Mouse (Mus musculus) stomach, embryonic 16.5 days (tissue): ENCODE measurements at regions not wholly inside any gene's neighbourhood (a gene's known extent, or its start where the extent isn't known, plus 50 kb on each side); places are given as distances from the start of the nearest gene placed in this dataset.
A peak's percentile ranks its signal among the peaks of the same experiment; 100 is the strongest.

ENCODE experiments used
- ATAC-seq: fragments of 200-750 bp; cut with Nextera tagmentation; 2 replicates; pipeline ENCODE4 v1.8.0; 2017; ENCODE audit warnings: moderate number of reproducible peaks, moderate TSS enrichment; ENCODE audit not compliant: insufficient read depth, low FRiP score
- H3K27ac ChIP-seq: fragments of 300-500 bp; sonication (generic); 2 replicates; pipeline ENCODE4 v1.5.1; 2014; ENCODE audit warnings: low read length
- H3K27me3 ChIP-seq: fragments of 300-500 bp; sonication (generic); 2 replicates; pipeline ENCODE4 v1.6.1; 2014; ENCODE audit warnings: low read length, control low read depth, mixed read lengths; ENCODE audit not compliant: control insufficient read depth, insufficient read depth
- H3K36me3 ChIP-seq: fragments of 300-500 bp; sonication (generic); 2 replicates; pipeline ENCODE4 v1.6.1; 2014; ENCODE audit warnings: low read length; ENCODE audit not compliant: control insufficient read depth, insufficient read depth
- H3K4me1 ChIP-seq: fragments of 300-500 bp; sonication (generic); 2 replicates; pipeline ENCODE4 v1.6.1; 2014; ENCODE audit warnings: low read length, control low read depth, mixed read lengths; ENCODE audit not compliant: control insufficient read depth, insufficient read depth
- H3K4me2 ChIP-seq: fragments of 300-500 bp; sonication (generic); 2 replicates; pipeline ENCODE4 v1.6.1; 2014; ENCODE audit warnings: low read depth, low read length, mixed read lengths
- H3K4me3 ChIP-seq: fragments of 300-500 bp; sonication (generic); replicated peaks from 2 replicates; pipeline ENCODE4 v1.5.1; 2014; ENCODE audit warnings: mild to moderate bottlenecking, low read length
- H3K9ac ChIP-seq: fragments of 300-500 bp; sonication (generic); 2 replicates; pipeline ENCODE4 v1.6.1; 2014; ENCODE audit warnings: low read length
- H3K9me3 ChIP-seq: fragments of 300-500 bp; sonication (generic); replicated peaks from 2 replicates; pipeline ENCODE4 v1.6.1; 2016; ENCODE audit warnings: low read length, control low read depth; ENCODE audit not compliant: control insufficient read depth
- WGBS: fragments of 180-500 bp; shearing (Covaris S2); extraction: QIAGEN DNeasy Blood & Tissue Kit; methylation state at CpG from one replicate; pipeline ENCODE4 v1.1.7; 2014; 5-methylcytosine and 5-hydroxymethylcytosine counted together

GRCm38 (mm10) chr15:67229359-67229758 lies 728.6 kb upstream of the Lrrc6 start:
- Histone ChIP-seq H3K4me1 (peaks cover 7% of the 10 kb centered on the region), H3K9ac (no peak overlapping the region), H3K36me3 (no peaks in the 10 kb centered on the region), H3K9me3 (no peaks in the 10 kb centered on the region), H3K4me3 (no peak overlapping the region), H3K27ac (no peak overlapping the region), H3K4me2 (no peak overlapping the region), H3K27me3 (no peaks in the 10 kb centered on the region)
- no peak for ATAC-seq
- 72% methylated on average over 5 of the region's 5 CpGs for WGBS

DNA sequence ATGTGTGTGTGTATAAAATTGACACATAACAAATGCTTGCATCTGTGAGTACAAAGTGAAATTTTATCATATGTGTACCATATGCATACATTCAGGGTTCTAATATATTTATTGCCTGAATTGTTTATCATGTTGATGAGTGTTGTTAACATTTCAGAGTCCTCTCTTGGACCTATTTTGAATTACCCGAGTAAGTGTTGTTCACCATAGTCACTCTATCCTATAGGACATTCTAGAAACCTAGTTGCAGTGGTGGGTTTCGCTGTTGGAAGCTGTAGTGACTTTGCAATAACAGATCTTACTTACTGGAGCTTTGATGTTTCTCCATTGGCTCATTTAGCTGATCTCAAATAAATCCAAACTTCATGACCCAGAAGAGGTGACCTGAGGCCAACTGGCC lies 727.9 kb upstream of the Lrrc6 start:
- 75% methylated on average over 2 of the region's 2 CpGs for WGBS

GRCm38 (mm10) chr15:67227456-67228164 lies 726.9 kb upstream of the Lrrc6 start:
- Histone ChIP-seq H3K36me3 (no peaks in the 10 kb centered on the region), H3K27me3 (no peaks in the 10 kb centered on the region), H3K4me2 (no peak overlapping the region), H3K27ac (0 out of 2 replicates have a peak overlapping the region, but pooled peaks have one; percentile 3), H3K9ac (no peak overlapping the region), H3K9me3 (no peaks in the 10 kb centered on the region), H3K4me1 (peaks cover 7% of the 10 kb centered on the region), H3K4me3 (no peak overlapping the region)
- peak; percentile 40; the same call in 1 of the 2 replicates for ATAC-seq
- 65% methylated on average over 7 of the region's 7 CpGs for WGBS

More for the DNA sequence above, 727.9 kb upstream of the Lrrc6 start:
- Histone ChIP-seq H3K4me3 (no peak overlapping the region), H3K4me2 (no peak overlapping the region), H3K4me1 (peaks cover 7% of the 10 kb centered on the region), H3K27me3 (no peaks in the 10 kb centered on the region), H3K27ac (no peak overlapping the region), H3K36me3 (no peaks in the 10 kb centered on the region), H3K9me3 (no peaks in the 10 kb centered on the region), H3K9ac (no peak overlapping the region)
- no peak for ATAC-seq

- 66% methylated on average over 9 of the region's 9 CpGs for WGBS
- no peaks in the 10 kb centered on the region for H3K36me3 ChIP-seq
- no peaks in the 10 kb centered on the region for H3K27me3 ChIP-seq
- peaks cover 7% of the 10 kb centered on the region for H3K4me1 ChIP-seq
- no peak overlapping the region for H3K4me3 ChIP-seq
- no peak overlapping the region for H3K4me2 ChIP-seq
- H3K27ac ChIP-seq, result no peak overlapping the region
- H3K9me3 ChIP-seq, result no peaks in the 10 kb centered on the region
- ATAC-seq, result no peak
- no peak overlapping the region for H3K9ac ChIP-seq
These were observed 726.2 kb upstream of the Lrrc6 start for GRCm38 (mm10) chr15:67226900-67227299.
